14 mouse cellular contexts compared by ENCODE assay signal in genomic region chr12:80819020-80819419, GRCm38 (mm10). TPM values are rescaled to one million over a fixed set of nuclear protein-coding genes. Genes with fewer than 3 reads are reported as not detected.
DNase-seq lines count a peak whose midpoint lies in the region; ATAC-seq and TF ChIP-seq lines count a peak whose summit lies in the region.
"Not testable (repeated sequence)": the region's sequence is repeated elsewhere in the genome, so short reads cannot be mapped to it uniquely, and the experiment has no call there.
"Had no signal": no experiment of that assay in that cellular context is flagged by ENCODE, and none has a peak within 500 bp of the region (broad histone marks: within the 10 kb centered on the region; RNA-seq: fewer than 3 reads in every experiment).

No protein-coding gene starts in this region.

- 28% methylated on average over 2 of the region's 2 CpGs for WGBS in heart, postnatal 0 days
- 38% methylated on average over 2 of the region's 2 CpGs for WGBS in kidney, embryonic 15.5 days
- 16% methylated on average over 2 of the region's 2 CpGs for WGBS in lung, embryonic 16.5 days

- not testable (repeated sequence) for ATAC-seq in heart, postnatal 0 days (ENCODE audit: insufficient read depth, low read depth); kidney, embryonic 15.5 days (replicated peaks; ENCODE audit: low FRiP score)
- peak; percentile 26; the same call in 1 of the 2 replicates for ATAC-seq in lung, embryonic 16.5 days (ENCODE audit: low read depth)

- not testable (repeated sequence) for TF ChIP-seq CTCF in MEL (IDR thresholded peaks at IDR 0.05 in 2 of 3, conservative IDR thresholded peaks at IDR 0.05 in 1 of 3; ENCODE audit: control insufficient read depth in 1 of 3, insufficient read depth in 1 of 3, low read depth in 2 of 3, low read length in 3 of 3, poor library complexity in 1 of 3, severe bottlenecking in 1 of 3); gastrocnemius, adult 2 months (IDR thresholded peaks at IDR 0.05); heart, postnatal 0 days (IDR thresholded peaks at IDR 0.05; ENCODE audit: low read depth); left cerebral cortex, adult 2 months (IDR thresholded peaks at IDR 0.05)

- intact Hi-C loops in gastrocnemius, adult 2 months (cut with DNase I); left cerebral cortex, adult 2 months (cut with DNase I): not testable (repeated sequence)

- DNase-seq in MEL (ENCODE audit: low read depth, low spot score); gastrocnemius, adult 2 months; heart, postnatal 0 days (ENCODE audit: low spot score): not testable (repeated sequence)
- peak in 1 of 2 experiments; percentile 24 for DNase-seq in left cerebral cortex, adult 2 months (ENCODE audit: extremely low spot score in 1 of 2, low spot score in 2 of 2)
- peak; percentile 62 for DNase-seq in telencephalon, adult 2 months (ENCODE audit: low read depth, low spot score)

- H3K9ac ChIP-seq in MEL (ENCODE audit: control insufficient read depth, low read depth, low read length, poor library complexity, severe bottlenecking); heart, postnatal 0 days (replicated peaks; ENCODE audit: low read depth, low read length); kidney, embryonic 15.5 days; lung, embryonic 16.5 days (ENCODE audit: low read length): not testable (repeated sequence)

- H3K27ac ChIP-seq in MEL (ENCODE audit: control insufficient read depth, low read depth, low read length): peak overlapping the region; percentile 45; the same call in 1 of the 2 replicates
- peak overlapping the region; percentile 78 for H3K27ac ChIP-seq in gastrocnemius, adult 2 months
- H3K27ac ChIP-seq in heart, postnatal 0 days (ENCODE audit: low read depth): peak overlapping the region; percentile 66
- 0 out of 2 replicates have a peak overlapping the region, but pooled peaks have one; percentile 45 for H3K27ac ChIP-seq in kidney, embryonic 15.5 days
- peak overlapping the region; percentile 61 for H3K27ac ChIP-seq in left cerebral cortex, adult 2 months
- H3K27ac ChIP-seq in lung, embryonic 16.5 days (ENCODE audit: low read length): peak overlapping the region; percentile 73; the same call in 1 of the 2 replicates

- peaks cover 44 to 54% of the 10 kb centered on the region in 2 experiments for H3K4me1 ChIP-seq in MEL (ENCODE audit: control insufficient read depth in 1 of 2, insufficient read depth in 2 of 2, low read length in 2 of 2)
- peaks cover 78% of the 10 kb centered on the region for H3K4me1 ChIP-seq in heart, postnatal 0 days (ENCODE audit: control insufficient read depth, insufficient read depth)
- peaks cover 56% of the 10 kb centered on the region for H3K4me1 ChIP-seq in kidney, embryonic 15.5 days
- H3K4me1 ChIP-seq in lung, embryonic 16.5 days (replicated peaks; ENCODE audit: control insufficient read depth, insufficient read depth, low read length): peaks cover 59% of the 10 kb centered on the region

- H3K4me2 ChIP-seq in heart, postnatal 0 days (ENCODE audit: low read depth, low read length); kidney, embryonic 15.5 days; lung, embryonic 16.5 days (ENCODE audit: low read depth, low read length): not testable (repeated sequence)
- H3K4me2 ChIP-seq in myocyte (ENCODE audit: low read depth): peak overlapping the region; percentile 20

- TF ChIP-seq POLR2A in MEL (IDR thresholded peaks at IDR 0.05; ENCODE audit: control insufficient read depth in 1 of 2, insufficient read depth in 1 of 2, low read depth in 1 of 2, low read length in 2 of 2, poor library complexity in 1 of 2); myocyte (IDR thresholded peaks at IDR 0.05; ENCODE audit: insufficient read length, low read depth): not testable (repeated sequence)

- H3K9me3 ChIP-seq in MEL (replicated peaks; ENCODE audit: insufficient read depth, low read length); heart, postnatal 0 days (replicated peaks; ENCODE audit: control insufficient read depth, low read length); kidney, embryonic 15.5 days (replicated peaks); lung, embryonic 16.5 days (ENCODE audit: control insufficient read depth, low read length): not testable (repeated sequence)

- H3ac ChIP-seq in myocyte (ENCODE audit: control insufficient read depth, insufficient read length): not testable (repeated sequence)

- peaks cover 0 to 77% of the 10 kb centered on the region in 2 experiments; a peak in 2 of 4 replicates for H3K36me3 ChIP-seq in MEL (ENCODE audit: control insufficient read depth in 1 of 2, insufficient read depth in 2 of 2, low read length in 2 of 2)
- H3K36me3 ChIP-seq in heart, postnatal 0 days (replicated peaks; ENCODE audit: control insufficient read depth, insufficient read depth, low read length); kidney, embryonic 15.5 days; lung, embryonic 16.5 days (ENCODE audit: control insufficient read depth, insufficient read depth, low read length); myocyte (ENCODE audit: control insufficient read depth, insufficient read depth): not testable (repeated sequence)

- not testable (repeated sequence) for H3K4me3 ChIP-seq in MEL (ENCODE audit: control insufficient read depth in 1 of 2, insufficient read depth in 1 of 2, low read depth in 2 of 2, low read length in 2 of 2); heart, postnatal 0 days (ENCODE audit: low read depth, low read length); kidney, embryonic 15.5 days (replicated peaks); left cerebral cortex, adult 2 months; lung, embryonic 16.5 days (ENCODE audit: low read length); myocyte
- H3K4me3 ChIP-seq in gastrocnemius, adult 2 months: peak overlapping the region; percentile 19

- H3K79me2 ChIP-seq in MEL (ENCODE audit: control insufficient read depth, insufficient read depth, low read length, poor library complexity) (peaks cover 39% of the 10 kb centered on the region), myocyte (ENCODE audit: control insufficient read depth, insufficient read depth) (peaks cover 100% of the 10 kb centered on the region)

- H3K27me3 ChIP-seq in MEL (ENCODE audit: control insufficient read depth in 1 of 2, insufficient read depth in 2 of 2, low read length in 2 of 2); heart, postnatal 0 days (ENCODE audit: control insufficient read depth, insufficient read depth, low read length); kidney, embryonic 15.5 days; lung, embryonic 16.5 days (ENCODE audit: control insufficient read depth, insufficient read depth, low read depth, low read length); myocyte (ENCODE audit: control insufficient read depth, insufficient read depth, insufficient read length): not testable (repeated sequence)

- not testable (repeated sequence) for TF ChIP-seq RAD21 in MEL (IDR thresholded peaks at IDR 0.05; ENCODE audit: low read depth, low read length)

- TF ChIP-seq EP300 in MEL (IDR thresholded peaks at IDR 0.05; ENCODE audit: low read depth in 1 of 2, low read length in 2 of 2); heart, postnatal 0 days (IDR thresholded peaks at IDR 0.05; ENCODE audit: low read depth): not testable (repeated sequence)

RNA-seq across cellular contexts. Expression of gene Susd6, which starts 28.7 kb away (rescaled TPM):
- 12.2 and 13.0 TPM in 2 replicates for total RNA-seq in MEL (2012; rRNA removed)
- 10 to 100 TPM in 1 of 2 experiments, not detected in 1; 22.4 TPM for polyA plus RNA-seq in MEL (2012; ENCODE audit: insufficient read depth in 1 of 2, insufficient read length in 2 of 2, low read depth in 1 of 2, low replicate concordance in 2 of 2, missing spikeins in 1 of 2)
- total RNA-seq in gastrocnemius, adult 2 months (2021): 10 to 100 TPM; 37.7 to 41.1 TPM
- 50.2 and 50.6 TPM in 2 replicates for total RNA-seq in heart, postnatal 0 days (2014; rRNA removed; ENCODE audit: low replicate concordance)
- polyA plus RNA-seq in heart, postnatal 0 days (2015; fragmentation: Nextera tagmentation; extraction: Ambion mirVana): 15.1 and 15.4 TPM in 2 replicates
- polyA plus RNA-seq in kidney, embryonic 15.5 days (2015; fragmentation: Nextera tagmentation; extraction: Ambion mirVana): 15.2 and 15.6 TPM in 2 replicates
- total RNA-seq in left cerebral cortex, adult 2 months (2021): 10 to 100 TPM; 37.0 TPM
- polyA plus RNA-seq in lung, embryonic 16.5 days (2015; fragmentation: Nextera tagmentation; extraction: Ambion mirVana): 21.9 and 22.8 TPM in 2 replicates
- polyA plus RNA-seq in myocyte (2012; fragmentation: generic; extraction: Trizol): 64.0 TPM

RNA-seq across cellular contexts. Expression of gene Ccdc177, which starts 58.5 kb away (rescaled TPM):
- total RNA-seq in MEL (2012; rRNA removed): not detected in 2 replicates
- polyA plus RNA-seq in MEL (2012; ENCODE audit: insufficient read depth in 1 of 2, insufficient read length in 2 of 2, low read depth in 1 of 2, low replicate concordance in 2 of 2, missing spikeins in 1 of 2) (not detected), myocyte (2012; fragmentation: generic; extraction: Trizol) (not detected)
- total RNA-seq in gastrocnemius, adult 2 months (2021): not detected
- 0.31 TPM in 1 of 2 replicates, not detected in the other for total RNA-seq in heart, postnatal 0 days (2014; rRNA removed; ENCODE audit: low replicate concordance)
- not detected in 2 replicates for polyA plus RNA-seq in heart, postnatal 0 days (2015; fragmentation: Nextera tagmentation; extraction: Ambion mirVana)
- polyA plus RNA-seq in kidney, embryonic 15.5 days (2015; fragmentation: Nextera tagmentation; extraction: Ambion mirVana): 0.14 and 0.17 TPM in 2 replicates
- 10 to 100 TPM; 11.6 to 15.3 TPM for total RNA-seq in left cerebral cortex, adult 2 months (2021)
- polyA plus RNA-seq in lung, embryonic 16.5 days (2015; fragmentation: Nextera tagmentation; extraction: Ambion mirVana): 0.06 TPM in 1 of 2 replicates, not detected in the other
- total RNA-seq: gastrocnemius, adult 18-20 months; gastrocnemius, postnatal 25 days; granulocyte monocyte progenitor cell, adult 5-6 weeks had no signal
- polyA plus RNA-seq: CD4-positive, CD25-positive, alpha-beta regulatory T cell, adult 4 months; G1E; heart, embryonic 14.5 days had no signal
